Mouse (Mus musculus) spleen, postnatal 14 days (tissue): ENCODE measurements around the gene Caprin1.
A peak's percentile ranks its signal among the peaks of the same experiment; 100 is the strongest.

Experiments
- DNase-seq, 2 experiments: peaks; one replicate each; pipeline ENCODE4 v3.0.0; 2021 to 2022; ENCODE audit warnings: low spot score in 2 of 2

Caprin1 gene

DNA sequence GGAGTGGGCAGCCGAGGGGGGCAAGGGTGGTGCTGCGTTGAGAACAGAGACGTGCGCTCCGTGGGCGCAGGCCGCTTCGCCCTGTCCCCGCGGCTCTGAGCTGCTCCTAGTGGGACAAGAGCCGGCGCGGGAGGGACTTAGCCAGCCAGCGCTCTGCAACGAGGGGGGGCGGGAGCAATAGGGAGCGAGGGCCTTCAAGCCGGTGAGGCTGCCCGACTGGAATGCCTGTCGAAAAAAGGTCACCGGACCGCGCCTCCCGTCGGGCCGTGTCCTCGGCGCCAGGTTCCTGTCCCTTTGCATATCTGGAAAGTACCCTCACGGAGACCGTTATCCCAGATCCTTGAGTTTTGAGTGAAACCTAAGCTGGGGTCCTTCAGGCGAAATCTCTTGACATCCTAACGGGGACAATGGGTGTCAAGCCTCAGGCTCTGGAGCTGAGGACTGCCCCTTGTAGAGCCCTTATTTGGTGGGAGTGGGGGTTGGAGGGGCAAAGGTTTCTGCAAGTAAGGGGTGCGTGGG lies at the start of gene Caprin1:
Caprin1 (minus strand) TSS at position 159 of the 519 bp plus-strand sequence.
- DNase-seq, result peak; percentile 78 to 84

DNA sequence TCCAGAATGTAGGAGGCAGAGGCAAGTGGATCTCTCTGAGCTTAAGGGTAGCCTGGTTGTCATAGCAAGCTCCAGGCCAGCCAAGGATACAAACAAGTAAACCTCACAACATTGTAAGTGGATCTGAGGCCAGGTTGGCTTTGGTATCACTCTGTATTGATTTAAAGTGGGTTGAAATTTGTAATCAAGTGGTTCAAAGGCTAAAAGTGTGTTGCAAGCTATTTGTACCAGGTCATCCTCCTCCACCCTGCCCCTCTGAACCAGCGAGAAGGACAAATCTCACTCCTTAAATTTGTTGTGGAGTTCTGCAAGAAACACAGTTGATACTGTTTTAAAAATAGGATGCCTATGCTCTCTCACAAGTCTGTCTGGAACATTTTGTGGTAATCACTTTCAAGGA lies 49.4 kb upstream of the Caprin1 start:
- no peak for DNase-seq

DNA sequence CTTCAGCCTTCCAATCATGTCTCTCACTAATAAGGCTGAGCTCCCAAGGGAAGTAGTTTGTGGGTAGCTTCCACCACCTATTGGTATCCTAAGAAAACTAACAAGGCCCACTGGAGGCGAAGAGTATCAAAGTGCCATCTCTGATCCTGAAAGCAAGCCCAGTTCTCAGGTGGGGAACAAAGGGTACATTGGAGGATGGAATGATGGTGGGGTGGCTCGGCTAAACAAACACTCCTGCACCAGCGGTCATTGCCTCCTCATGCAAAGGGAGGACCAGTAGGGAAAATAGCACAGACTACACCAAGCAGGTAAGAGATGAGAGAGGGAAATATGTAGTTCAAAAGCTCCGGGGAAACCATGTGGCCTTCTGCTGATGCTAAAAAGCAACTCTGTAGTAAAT lies 48.8 kb upstream of the Caprin1 start:
- DNase-seq, result no peak

DNA sequence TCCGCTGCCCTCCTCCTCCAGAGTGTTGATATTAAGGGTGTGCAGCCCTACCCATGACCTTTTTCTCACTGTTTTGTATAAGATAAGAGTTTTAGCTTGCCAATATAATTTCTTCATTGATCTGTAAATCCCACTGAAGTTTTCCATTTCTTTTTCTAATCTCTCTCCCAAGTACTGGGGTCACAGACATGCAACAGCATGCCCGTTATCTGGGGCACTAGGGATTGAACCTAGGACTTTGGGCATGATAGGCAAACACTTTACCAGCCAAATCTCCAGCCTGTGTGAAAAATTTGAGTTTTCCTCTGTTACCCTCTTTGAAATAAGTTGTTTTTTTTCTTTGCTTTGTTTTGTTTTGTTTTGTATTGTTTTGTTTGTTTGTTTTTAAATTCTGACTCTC lies 46.6 kb upstream of the Caprin1 start:
- no peak for DNase-seq

DNA sequence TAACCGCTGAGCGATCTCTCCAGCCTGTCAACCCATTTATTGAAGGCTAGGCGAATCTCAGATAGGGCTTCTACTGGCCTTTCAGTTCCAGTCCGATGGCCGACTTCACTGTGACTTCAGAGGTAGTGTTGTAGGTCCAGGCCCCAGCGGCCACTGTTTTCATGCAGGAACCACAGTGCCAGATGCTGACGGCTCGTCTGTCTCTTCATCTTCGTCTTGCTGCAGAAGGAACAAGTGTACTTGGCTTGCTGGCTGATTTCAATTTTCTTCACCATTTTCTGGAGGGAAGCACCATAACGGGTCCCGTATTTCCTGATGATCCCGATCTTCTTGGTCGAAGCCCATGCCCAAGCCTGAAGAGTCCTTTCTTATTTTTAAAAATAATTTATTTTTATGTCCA lies 45.9 kb upstream of the Caprin1 start:
- no peak for DNase-seq

DNA sequence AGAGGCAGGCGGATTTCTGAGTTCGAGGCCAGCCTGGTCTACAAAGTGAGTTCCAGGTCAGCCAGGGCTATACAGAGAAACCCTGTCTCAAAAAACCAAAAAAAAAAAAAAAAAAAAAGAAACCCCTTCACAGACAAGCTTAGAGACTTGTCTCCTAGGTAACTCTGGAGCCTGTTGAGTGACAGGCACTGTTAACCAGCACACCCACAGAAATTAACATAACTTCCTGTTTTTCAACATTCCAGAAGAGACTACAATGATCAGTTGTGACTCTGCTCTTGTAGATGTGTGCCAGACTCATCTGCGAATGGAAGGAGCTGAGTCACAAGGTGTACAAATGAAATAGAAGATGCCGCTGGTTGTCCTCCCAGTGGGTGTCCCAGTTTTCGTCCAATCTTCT lies 44.9 kb upstream of the Caprin1 start:
- no peak for DNase-seq

DNA sequence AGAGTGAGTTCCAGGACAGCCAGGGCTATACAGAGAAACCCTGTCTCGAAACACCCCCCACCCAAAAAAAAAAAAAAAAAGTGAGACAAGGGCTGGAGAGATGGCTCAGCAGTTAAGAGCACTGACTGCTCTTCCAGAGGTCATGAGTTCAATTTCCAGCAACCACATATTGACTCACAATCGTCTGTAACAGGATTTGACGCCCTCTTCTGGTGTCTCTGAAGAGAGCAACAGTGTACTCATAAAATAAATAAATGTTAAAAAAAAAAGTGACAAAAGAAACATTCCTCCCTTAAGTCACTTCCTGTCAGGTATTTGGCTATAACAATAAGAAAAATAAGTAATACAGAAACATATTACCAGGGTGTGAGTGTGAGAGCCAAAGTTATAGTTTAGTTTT lies 41.0 kb upstream of the Caprin1 start:
- DNase-seq, result no peak

DNA sequence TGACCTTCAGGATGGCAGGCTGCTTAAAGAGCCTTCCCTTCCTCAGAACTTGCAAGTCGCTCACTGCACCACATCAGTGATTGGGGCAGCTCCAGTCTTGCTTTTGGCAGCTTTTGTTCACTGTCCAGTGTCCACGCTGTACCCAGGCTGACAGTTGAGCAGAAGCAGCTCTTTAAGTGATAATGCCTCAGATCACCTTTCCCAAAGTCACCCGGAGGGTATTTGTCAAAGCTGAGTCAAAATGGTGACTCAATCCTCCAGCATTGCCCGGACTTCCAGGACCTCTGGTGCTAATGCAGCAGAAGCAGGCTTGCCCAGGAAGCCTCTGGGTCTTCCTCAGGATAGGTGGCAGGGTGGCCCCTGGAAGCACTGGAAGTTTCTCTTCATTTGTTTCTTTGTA lies 39.7 kb upstream of the Caprin1 start:
- no peak for DNase-seq

DNA sequence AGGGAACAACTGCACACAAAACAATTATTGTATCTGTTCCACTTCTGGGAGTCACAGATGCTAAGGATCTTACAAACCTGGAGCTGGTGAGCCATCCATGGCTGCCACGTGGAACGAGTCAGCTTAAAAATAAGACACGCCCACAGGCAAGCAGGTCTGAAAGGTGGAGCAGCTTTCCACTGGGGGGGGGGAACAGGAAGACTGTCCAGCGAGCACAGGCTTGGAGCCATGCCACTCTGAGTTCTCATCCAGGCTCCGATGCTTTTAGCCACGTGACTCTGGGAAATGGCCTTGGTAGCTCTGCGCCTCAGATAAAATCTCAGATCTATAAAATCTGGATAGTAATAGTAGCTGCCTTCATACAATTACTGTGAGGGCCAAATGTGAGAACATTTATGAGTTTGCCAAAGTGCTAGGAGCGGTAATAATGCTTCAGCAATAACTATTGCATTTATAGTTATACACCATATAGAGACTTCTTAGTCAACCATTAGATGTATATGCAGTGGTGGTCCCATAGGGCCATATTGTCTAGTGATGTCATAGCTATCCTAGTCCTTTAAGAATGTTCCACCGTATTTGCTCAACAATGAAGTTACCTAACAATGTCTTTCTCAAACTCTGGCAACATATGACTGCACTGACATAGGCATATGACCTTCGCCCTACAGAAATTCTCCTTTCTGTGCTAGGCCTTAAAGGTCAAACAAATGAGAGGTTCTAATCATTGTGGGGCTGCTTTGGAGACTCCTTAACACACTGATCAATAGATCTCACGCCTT lies 38.4 kb upstream of the Caprin1 start:
- no peak for DNase-seq

DNA sequence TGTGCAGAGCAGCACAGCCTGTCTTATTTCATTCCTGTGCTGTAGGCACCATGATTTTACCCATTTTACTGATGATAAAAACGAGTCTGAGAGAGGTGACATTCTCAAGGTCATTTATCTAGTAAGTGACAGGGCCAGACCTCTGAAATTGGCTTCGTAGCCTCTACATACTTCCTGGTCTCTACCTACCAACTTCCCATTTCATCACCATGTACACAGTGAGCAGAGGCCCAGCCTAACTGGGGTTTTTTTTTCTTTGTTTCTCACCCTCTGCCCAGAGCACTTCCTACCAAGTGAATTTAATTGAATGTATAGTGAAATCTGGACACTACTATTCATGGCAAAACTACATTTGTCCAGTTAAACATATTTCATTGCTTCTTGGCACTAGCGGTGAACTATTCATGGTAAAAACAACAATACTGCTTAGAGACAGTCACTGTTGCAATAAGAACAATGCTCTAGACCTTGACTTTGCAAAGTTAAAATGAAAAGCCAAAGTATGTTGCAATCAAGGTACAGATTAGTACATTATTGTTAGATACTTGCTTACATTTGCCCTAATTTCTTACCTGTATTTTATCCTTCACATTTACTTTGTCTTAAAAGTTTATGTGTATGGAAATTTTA lies 36.5 kb upstream of the Caprin1 start:
- no peak for DNase-seq

DNA sequence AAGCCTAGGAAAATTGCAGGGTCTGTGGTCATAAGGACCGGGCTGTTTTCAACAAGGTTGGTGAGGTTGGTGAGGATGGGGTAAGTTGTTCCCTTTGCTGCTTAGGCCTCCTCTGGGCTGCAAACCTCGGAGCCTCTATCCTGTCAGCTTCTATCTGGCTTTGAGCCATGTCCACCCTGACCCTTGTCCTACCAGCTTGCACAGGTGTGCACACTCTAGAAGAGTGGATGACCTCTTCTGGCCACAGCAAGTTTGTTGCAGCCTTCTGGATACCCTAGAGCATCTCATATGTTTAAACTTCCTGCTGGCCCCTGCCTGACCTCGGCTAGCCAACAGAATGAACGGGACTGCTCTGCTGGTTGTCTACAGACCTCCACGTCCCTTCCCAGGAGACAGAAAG lies 35.5 kb upstream of the Caprin1 start:
- no peak for DNase-seq

DNA sequence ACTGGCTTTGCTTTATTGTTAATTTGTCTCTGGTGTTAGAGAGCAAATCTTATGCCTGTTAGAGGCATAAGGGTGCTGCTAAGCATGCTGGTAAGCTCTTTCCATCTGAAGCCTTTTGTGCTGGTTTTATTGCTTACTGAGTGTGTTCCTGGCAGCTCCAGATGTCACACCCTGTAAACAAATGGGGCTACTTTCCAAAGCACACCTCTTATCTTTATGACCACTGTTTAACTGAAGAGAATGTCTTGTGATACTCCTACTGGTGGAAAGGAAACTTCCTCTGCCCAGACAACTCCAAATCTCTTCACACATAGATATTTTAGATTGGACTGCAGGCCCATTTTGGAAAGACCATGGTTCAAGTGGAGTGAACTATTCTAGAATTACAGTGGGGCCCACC lies 31.5 kb upstream of the Caprin1 start:
- DNase-seq, result no peak

DNA sequence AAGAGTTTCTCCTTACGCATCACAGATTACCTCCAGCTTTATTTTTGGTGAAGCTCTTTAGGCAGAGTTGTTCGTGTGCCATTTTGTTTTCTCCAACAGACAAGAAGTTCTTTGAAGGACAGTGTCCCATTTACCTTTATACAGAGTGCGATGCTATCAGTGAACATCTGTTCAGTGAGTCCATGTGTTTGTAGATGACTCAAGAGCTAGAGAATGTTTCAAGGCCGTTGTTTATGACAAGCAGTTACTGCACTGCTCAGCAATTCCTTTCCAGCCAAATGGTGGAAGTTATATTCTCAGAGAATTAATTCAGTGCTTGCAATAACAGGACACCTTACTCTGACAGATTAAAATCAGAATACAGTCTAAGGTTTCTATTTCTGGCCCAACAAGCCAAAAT lies 27.5 kb upstream of the Caprin1 start:
- DNase-seq, result no peak

DNA sequence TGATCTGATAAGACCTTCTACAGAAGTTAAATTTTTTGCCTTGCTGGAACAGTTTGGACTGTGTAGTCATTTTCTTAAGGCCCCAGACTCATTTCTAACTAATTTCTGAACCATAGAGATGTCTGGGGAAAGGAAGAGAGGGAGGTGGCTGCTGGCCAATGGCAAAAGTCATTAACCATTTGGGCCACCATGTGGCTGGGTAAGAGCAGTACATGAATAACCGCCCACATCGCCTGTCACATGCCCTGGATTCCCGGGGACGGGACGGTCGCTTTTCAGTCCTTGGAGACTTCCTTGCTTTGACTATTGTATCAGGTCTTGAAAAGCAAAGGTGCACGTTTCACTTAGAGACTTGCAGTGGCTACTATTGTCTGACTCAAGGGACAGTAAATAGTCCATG lies 25.1 kb upstream of the Caprin1 start:
- DNase-seq, result no peak

DNA sequence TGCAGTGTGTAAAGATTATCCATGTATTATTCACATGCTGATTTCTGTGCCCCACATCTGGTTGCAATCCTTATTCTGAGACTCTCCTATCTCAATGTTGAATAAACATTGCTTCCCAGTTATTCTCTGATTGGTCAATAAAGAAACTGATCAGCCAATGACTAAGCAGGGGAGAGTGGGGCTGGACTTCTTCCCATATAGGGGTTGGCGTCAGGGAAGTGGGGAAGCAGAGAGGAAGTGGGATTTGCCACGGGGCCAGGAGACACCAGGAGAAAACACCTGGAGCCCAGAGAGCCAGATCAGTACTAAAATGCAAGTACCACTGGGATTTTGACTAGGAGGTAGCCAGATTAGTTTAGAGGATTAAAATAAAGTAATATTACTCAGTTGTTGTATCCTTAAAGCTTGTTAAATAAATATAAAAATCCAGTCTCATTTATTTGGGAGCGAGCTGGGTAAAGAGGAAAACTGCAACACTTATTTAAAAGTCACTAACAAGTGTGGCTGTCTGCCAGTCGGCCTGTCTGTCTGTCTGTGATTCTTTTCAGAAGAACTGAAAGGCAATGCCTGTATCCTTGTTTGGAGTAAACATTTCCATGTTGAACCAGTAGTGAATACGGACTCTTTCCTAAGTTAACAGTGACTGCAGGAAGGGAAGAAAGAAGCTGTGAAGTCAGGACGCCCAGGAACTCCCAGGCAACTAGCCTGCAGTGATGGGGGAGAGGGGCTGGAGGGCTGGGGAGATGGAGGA lies 19.9 kb upstream of the Caprin1 start:
- no peak for DNase-seq

DNA sequence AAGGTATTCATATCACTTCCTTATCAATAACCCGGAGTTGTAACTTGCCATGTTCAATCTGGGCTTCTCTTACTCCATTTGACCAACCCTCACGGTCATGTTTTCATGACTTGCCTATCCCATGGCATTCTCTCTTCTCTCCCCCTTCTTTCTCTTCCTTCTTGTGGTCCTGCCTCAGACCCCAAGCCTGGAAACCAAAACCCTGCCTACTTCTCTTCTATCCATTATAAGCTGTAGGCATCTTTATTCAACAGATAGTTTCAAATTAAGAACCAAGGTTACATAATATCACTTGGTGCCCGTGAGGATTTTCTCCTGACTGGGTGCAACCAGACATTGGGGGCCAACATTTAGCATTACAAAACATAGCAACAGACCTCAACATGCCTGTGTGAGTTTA lies 18.5 kb upstream of the Caprin1 start:
- DNase-seq, result no peak

DNA sequence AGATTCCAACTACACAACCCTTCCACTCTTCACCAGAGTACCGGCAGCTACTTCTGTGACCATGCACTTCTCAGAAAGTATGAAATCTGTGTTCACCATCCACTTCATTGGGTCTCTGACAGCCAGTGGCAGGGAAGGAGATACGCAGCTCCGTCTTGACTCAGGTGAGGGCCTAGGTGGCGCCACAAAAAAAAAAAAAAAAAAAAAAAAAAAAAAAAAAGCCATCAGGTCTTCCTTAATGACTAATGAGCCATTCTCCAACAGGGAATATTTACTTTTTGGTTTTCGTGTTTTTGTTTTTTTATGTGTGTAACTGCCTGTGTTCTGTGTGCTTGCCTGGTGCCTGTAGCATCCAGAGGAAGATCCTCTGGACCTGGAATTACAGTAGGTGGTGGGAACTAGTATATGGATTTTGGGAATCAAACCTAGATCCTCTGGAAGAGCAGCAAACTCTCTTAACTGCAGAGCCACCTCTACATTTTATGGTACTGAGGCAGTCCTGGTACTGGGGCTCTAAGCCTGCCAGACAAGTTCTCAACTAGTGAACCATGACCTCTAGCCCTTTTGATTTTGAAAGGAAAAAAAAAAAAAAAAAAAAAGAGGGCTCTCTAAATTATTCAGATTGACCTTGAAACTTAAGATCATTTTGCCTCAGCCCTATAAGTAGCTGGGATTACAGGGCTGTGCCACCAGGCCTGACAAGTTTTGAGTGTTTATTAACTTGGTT lies 14.2 kb upstream of the Caprin1 start:
- no peak for DNase-seq

DNA sequence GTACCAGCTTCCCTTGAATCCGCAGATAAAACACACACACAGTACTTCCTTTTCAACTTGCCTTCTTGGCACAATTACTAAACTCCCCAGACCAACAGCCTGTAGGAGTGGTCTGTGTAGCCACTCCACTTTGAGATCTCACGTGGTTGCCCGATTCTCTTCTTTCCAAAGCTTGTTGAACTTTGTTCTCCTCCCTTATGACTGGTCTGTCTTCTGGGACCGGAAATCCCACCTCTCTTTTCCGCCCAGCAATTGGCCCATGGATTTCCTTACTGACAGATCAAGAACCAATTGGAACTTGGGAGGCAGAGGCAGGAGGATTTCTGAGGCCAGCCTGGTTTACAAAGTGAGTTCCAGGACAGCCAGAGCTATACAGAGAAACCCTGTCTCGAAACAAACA lies 13.0 kb upstream of the Caprin1 start:
- no peak for DNase-seq

DNA sequence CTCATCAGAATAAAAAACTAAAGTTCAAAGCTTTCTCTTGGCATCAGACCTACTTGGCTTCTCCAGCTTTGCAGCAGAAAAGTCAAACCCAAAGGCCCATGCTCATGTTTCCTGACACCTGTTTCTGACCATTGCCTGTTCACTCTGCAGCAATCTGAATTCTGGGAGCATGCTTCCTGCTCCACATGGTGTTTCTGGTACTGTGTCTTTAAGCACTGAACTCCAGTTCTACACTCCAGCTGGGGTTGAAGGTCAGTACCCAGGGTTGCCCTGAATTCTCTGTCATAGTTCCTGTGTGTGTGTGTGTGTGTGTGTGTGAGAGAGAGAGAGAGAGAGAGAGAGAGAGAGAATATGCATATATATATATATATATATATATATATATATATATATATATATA lies 11.0 kb upstream of the Caprin1 start:
- no peak for DNase-seq

DNA sequence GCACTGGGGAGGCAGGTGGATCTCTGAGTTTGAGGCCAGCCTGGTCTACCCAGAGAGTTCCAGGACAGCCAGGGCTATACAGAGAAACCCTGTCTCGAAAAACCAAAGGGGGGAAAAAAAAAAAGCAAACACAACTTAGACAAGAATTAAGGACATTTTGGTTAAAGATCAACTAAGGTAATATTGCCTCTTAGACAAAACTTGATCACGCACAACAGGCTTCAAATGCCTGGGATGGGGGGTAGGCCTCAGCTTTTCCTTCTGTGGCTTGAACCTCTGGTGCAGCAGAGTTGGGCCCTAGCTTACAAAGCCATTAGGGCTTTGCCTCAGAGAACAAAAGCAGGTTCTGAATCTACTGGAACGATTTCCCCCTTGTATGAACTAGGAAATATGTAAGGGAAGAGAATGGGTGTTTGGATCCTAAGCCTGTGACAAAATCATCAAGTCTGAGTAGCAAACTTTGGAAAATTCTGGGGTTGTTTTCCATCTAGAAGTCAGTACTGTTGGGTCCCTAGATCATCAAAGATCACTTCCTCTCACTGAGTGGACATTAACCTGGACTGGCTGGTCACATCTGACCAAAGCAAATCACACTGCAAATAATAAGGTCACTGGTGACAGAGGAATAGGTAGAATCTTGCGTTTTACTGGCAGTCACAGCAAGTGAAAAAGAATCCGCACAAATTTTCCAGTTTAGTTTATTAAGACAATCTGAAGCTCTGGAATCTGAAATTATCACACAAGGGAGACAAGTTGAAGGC lies 6.5 kb upstream of the Caprin1 start:
- DNase-seq, result no peak

DNA sequence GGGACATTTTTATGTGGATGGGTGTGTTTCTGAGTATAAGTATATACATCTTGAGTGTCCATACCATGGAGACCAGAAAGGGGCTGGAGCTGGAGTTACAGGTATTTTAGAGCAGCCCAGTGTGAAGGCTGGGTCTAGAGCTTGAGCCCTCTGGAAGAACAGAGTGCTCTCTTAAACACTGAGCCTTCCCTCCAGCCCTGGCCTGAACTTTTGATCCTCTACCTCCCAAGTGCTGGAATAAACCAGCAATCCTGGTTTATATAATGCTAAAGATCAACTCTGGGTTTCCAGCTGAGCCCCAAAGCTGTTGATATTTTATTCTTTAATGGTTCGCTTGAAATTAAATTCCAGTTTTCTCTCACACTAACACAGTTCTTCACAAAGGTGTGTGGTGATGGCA lies 5.0 kb upstream of the Caprin1 start:
- no peak for DNase-seq
